ENCODE assay signal across 23 mouse cellular contexts in genomic region chr12:25262461-25262860, GRCm38 (mm10).
DNase-seq lines count a peak whose midpoint lies in the region; ATAC-seq lines count a peak whose summit lies in the region.
"Had no signal": no experiment of that assay in that cellular context is flagged by ENCODE, and none has a peak within 500 bp of the region (broad histone marks: within the 10 kb centered on the region; RNA-seq: fewer than 3 reads in every experiment).

No protein-coding gene starts in this region.

- peak; percentile 45; the same call in 1 of the 2 replicates for ATAC-seq in forebrain, embryonic 16.5 days
- ATAC-seq: activated CD4-positive, CD25-positive, alpha-beta regulatory T cell, adult 4 months; CD4-positive, CD25-positive, alpha-beta regulatory T cell, adult 4 months; forebrain, embryonic 15.5 days; Patski had no signal

- no peak overlapping the region for H3K9ac ChIP-seq in forebrain, embryonic 16.5 days (replicated peaks; ENCODE audit: low read depth, low read length)
- H3K9ac ChIP-seq: embryonic facial prominence, embryonic 12.5 days; forebrain, embryonic 12.5 days; forebrain, embryonic 15.5 days had no signal

- no peak for DNase-seq in forebrain, embryonic 10.5 days (ENCODE audit: extremely low spot score, low spot score)
- DNase-seq in testis, postnatal 10 days (ENCODE audit: low spot score) = peak; percentile 12
- no peak for DNase-seq in testis, postnatal 14 days (ENCODE audit: low spot score)
- DNase-seq in thymus, postnatal 25 days = peak; percentile 28
- DNase-seq in thymus, adult 18-20 months = no peak
- DNase-seq: adrenal gland, adult 8-10 months; adrenal gland, postnatal 14 days; adrenal gland, postnatal 36 days; B cell, adult 2 months; cerebellum, adult 11-12 months; cerebellum, adult 2 months; cerebellum, adult 9-10 months; cerebellum, postnatal 10 days; cerebellum, postnatal 25 days had no signal

- no peaks in the 10 kb centered on the region for H3K4me1 ChIP-seq in forebrain, embryonic 16.5 days (replicated peaks; ENCODE audit: control insufficient read depth, insufficient read depth, low read length)
- peaks cover 25% of the 10 kb centered on the region for H3K4me1 ChIP-seq in forebrain, embryonic 10.5 days

- no peaks in the 10 kb centered on the region for H3K9me3 ChIP-seq in forebrain, embryonic 16.5 days (ENCODE audit: control insufficient read depth, low read length)
- no peaks in the 10 kb centered on the region for H3K9me3 ChIP-seq in forebrain, embryonic 10.5 days
- H3K9me3 ChIP-seq: embryonic facial prominence, embryonic 10.5 days; embryonic facial prominence, embryonic 12.5 days; forebrain, embryonic 12.5 days; forebrain, embryonic 15.5 days had no signal

- no peak overlapping the region for H3K27ac ChIP-seq in forebrain, embryonic 16.5 days (ENCODE audit: low read length)
- no peak overlapping the region for H3K27ac ChIP-seq in forebrain, embryonic 10.5 days
- H3K27ac ChIP-seq: embryonic facial prominence, embryonic 10.5 days; embryonic facial prominence, embryonic 12.5 days; forebrain, embryonic 12.5 days; forebrain, embryonic 15.5 days had no signal

- H3K36me3 ChIP-seq in forebrain, embryonic 16.5 days (ENCODE audit: control insufficient read depth, insufficient read depth) = no peaks in the 10 kb centered on the region
- no peaks in the 10 kb centered on the region for H3K36me3 ChIP-seq in forebrain, embryonic 10.5 days (replicated peaks)
- H3K36me3 ChIP-seq: embryonic facial prominence, embryonic 10.5 days; embryonic facial prominence, embryonic 12.5 days; forebrain, embryonic 12.5 days; forebrain, embryonic 15.5 days; G1E had no signal

- no peaks in the 10 kb centered on the region for H3K27me3 ChIP-seq in forebrain, embryonic 16.5 days (replicated peaks; ENCODE audit: control insufficient read depth, insufficient read depth, low read length)
- H3K27me3 ChIP-seq in forebrain, embryonic 10.5 days (ENCODE audit: poor library complexity, severe bottlenecking) = peaks cover 9% of the 10 kb centered on the region; the same call in 1 of the 2 replicates
- H3K27me3 ChIP-seq: forebrain, embryonic 15.5 days; Patski had no signal

- no peak overlapping the region for H3K4me3 ChIP-seq in forebrain, embryonic 16.5 days (replicated peaks; ENCODE audit: low read length)
- no peak overlapping the region for H3K4me3 ChIP-seq in forebrain, embryonic 10.5 days
- H3K4me3 ChIP-seq: embryonic facial prominence, embryonic 10.5 days; embryonic facial prominence, embryonic 12.5 days; forebrain, embryonic 12.5 days; forebrain, embryonic 15.5 days had no signal

- WGBS in forebrain, embryonic 16.5 days = 59% methylated on average over 3 of the region's 3 CpGs
- 84% methylated on average over 3 of the region's 3 CpGs for WGBS in forebrain, embryonic 10.5 days

- H3K4me2 ChIP-seq in forebrain, embryonic 16.5 days (ENCODE audit: low read length) = no peak overlapping the region
- H3K4me2 ChIP-seq: embryonic facial prominence, embryonic 12.5 days; forebrain, embryonic 12.5 days; forebrain, embryonic 15.5 days had no signal

Comparison
In these comparisons a context has a peak if more than half of its experiments do, and no peak if none do; other contexts are left out.
1. DNase-seq: peak in testis, postnatal 10 days (single experiment) and thymus, postnatal 25 days (single experiment); none in forebrain, embryonic 10.5 days (single experiment), testis, postnatal 14 days (single experiment) and thymus, adult 18-20 months (0 of 2).